Mouse (Mus musculus): ENCODE results near the gene Slco2b1.

GRCm38 (mm10) chr7:99626376-99627270, 84.5 kb downstream of the Slco2b1 start, which contains the start of gene Tpbgl:
- no peak for TF ChIP-seq EP300 (IDR thresholded peaks at IDR 0.05; ENCODE audit: low read depth)
- TF ChIP-seq CTCF (IDR thresholded peaks at IDR 0.05; ENCODE audit: low read depth) = no peak
